ENCODE assay signal across 17 mouse cellular contexts in genomic region chr16:44578551-44578950, GRCm38 (mm10). TPM values are rescaled to one million over a fixed set of nuclear protein-coding genes. Genes with fewer than 3 reads are reported as not detected.
DNase-seq lines count a peak whose midpoint lies in the region; ATAC-seq and TF ChIP-seq lines count a peak whose summit lies in the region.
"Had no signal": no experiment of that assay in that cellular context is flagged by ENCODE, and none has a peak within 500 bp of the region (broad histone marks: within the 10 kb centered on the region; RNA-seq: fewer than 3 reads in every experiment).

No protein-coding gene starts in this region.

- no peaks in the 10 kb centered on the region for H3K9me3 ChIP-seq in forebrain, embryonic 10.5 days
- no peaks in the 10 kb centered on the region for H3K9me3 ChIP-seq in forebrain, postnatal 0 days (ENCODE audit: low read length)
- no peaks in the 10 kb centered on the region for H3K9me3 ChIP-seq in neural tube, embryonic 13.5 days
- H3K9me3 ChIP-seq in neural tube, embryonic 15.5 days (replicated peaks) = no peaks in the 10 kb centered on the region
- H3K9me3 ChIP-seq in forebrain, embryonic 16.5 days (ENCODE audit: control insufficient read depth, low read length) = no peaks in the 10 kb centered on the region
- H3K9me3 ChIP-seq: heart, embryonic 13.5 days had no signal

- H3K4me3 ChIP-seq in forebrain, embryonic 10.5 days = no peak overlapping the region
- H3K4me3 ChIP-seq in forebrain, postnatal 0 days (ENCODE audit: low read depth, low read length) = no peak overlapping the region
- no peak overlapping the region for H3K4me3 ChIP-seq in neural tube, embryonic 13.5 days
- H3K4me3 ChIP-seq in neural tube, embryonic 15.5 days (replicated peaks) = no peak overlapping the region
- no peak overlapping the region for H3K4me3 ChIP-seq in forebrain, embryonic 16.5 days (replicated peaks; ENCODE audit: low read length)
- H3K4me3 ChIP-seq: gastrocnemius, adult 2 months had no signal

- ATAC-seq in forebrain, postnatal 0 days = no peak
- no peak for ATAC-seq in neural tube, embryonic 13.5 days (ENCODE audit: low read depth)
- no peak for ATAC-seq in neural tube, embryonic 15.5 days (ENCODE audit: low FRiP score)
- ATAC-seq in forebrain, embryonic 16.5 days = no peak
- ATAC-seq: inflammation-experienced regulatory T-cells, adult 6 months; liver, postnatal 0 days had no signal

- H3K4me2 ChIP-seq in forebrain, postnatal 0 days (ENCODE audit: low read depth) = no peak overlapping the region
- no peak overlapping the region for H3K4me2 ChIP-seq in neural tube, embryonic 13.5 days
- H3K4me2 ChIP-seq in neural tube, embryonic 15.5 days = no peak overlapping the region
- H3K4me2 ChIP-seq in forebrain, embryonic 16.5 days (ENCODE audit: low read length) = no peak overlapping the region

- H3K36me3 ChIP-seq in forebrain, embryonic 10.5 days (replicated peaks) = no peaks in the 10 kb centered on the region
- no peaks in the 10 kb centered on the region for H3K36me3 ChIP-seq in forebrain, postnatal 0 days (ENCODE audit: insufficient read depth)
- no peaks in the 10 kb centered on the region for H3K36me3 ChIP-seq in neural tube, embryonic 13.5 days
- no peaks in the 10 kb centered on the region for H3K36me3 ChIP-seq in neural tube, embryonic 15.5 days
- H3K36me3 ChIP-seq in forebrain, embryonic 16.5 days (ENCODE audit: control insufficient read depth, insufficient read depth) = no peaks in the 10 kb centered on the region
- H3K36me3 ChIP-seq: heart, embryonic 13.5 days had no signal

- intact Hi-C loops in left cerebral cortex, postnatal 4 days (cut with DNase I) = no loop called here

- H3K27ac ChIP-seq in forebrain, embryonic 10.5 days = peak overlapping the region; percentile 75; the same call in 1 of the 2 replicates
- no peak overlapping the region for H3K27ac ChIP-seq in forebrain, postnatal 0 days (ENCODE audit: low read depth, low read length)
- peak overlapping the region; percentile 33; the same call in 1 of the 2 replicates for H3K27ac ChIP-seq in neural tube, embryonic 13.5 days (replicated peaks)
- no peak overlapping the region for H3K27ac ChIP-seq in neural tube, embryonic 15.5 days (replicated peaks)
- H3K27ac ChIP-seq in forebrain, embryonic 16.5 days (ENCODE audit: low read length) = 0 out of 2 replicates have a peak overlapping the region, but pooled peaks have one; percentile 3
- H3K27ac ChIP-seq: gastrocnemius, adult 2 months had no signal

- DNase-seq in forebrain, embryonic 10.5 days (ENCODE audit: extremely low spot score, low spot score) = no peak
- DNase-seq in forebrain, postnatal 0 days = no peak
- no peak for DNase-seq in left cerebral cortex, postnatal 4 days
- DNase-seq in retina, embryonic 14.5 days (ENCODE audit: low spot score) = no peak
- DNase-seq: adrenal gland, postnatal 14 days; gastrocnemius, adult 2 months; heart, postnatal 4 days; kidney, adult 9 months; layer of hippocampus, postnatal 36 days; liver; liver, postnatal 0 days had no signal

- peaks cover 30% of the 10 kb centered on the region for H3K4me1 ChIP-seq in forebrain, embryonic 10.5 days
- H3K4me1 ChIP-seq in forebrain, postnatal 0 days (ENCODE audit: insufficient read depth) = no peaks in the 10 kb centered on the region; the same call in 1 of the 2 replicates
- H3K4me1 ChIP-seq in neural tube, embryonic 13.5 days (replicated peaks) = peaks cover 20% of the 10 kb centered on the region
- peaks cover 7% of the 10 kb centered on the region; the same call in 1 of the 2 replicates for H3K4me1 ChIP-seq in neural tube, embryonic 15.5 days
- H3K4me1 ChIP-seq in forebrain, embryonic 16.5 days (replicated peaks; ENCODE audit: control insufficient read depth, insufficient read depth, low read length) = peaks cover 5% of the 10 kb centered on the region; the same call in 1 of the 2 replicates

- TF ChIP-seq CTCF in forebrain, postnatal 0 days (IDR thresholded peaks at IDR 0.05; ENCODE audit: low read depth) = no peak

- peaks cover 31% of the 10 kb centered on the region; the same call in 1 of the 2 replicates for H3K27me3 ChIP-seq in forebrain, embryonic 10.5 days (ENCODE audit: poor library complexity, severe bottlenecking)
- H3K27me3 ChIP-seq in forebrain, postnatal 0 days (ENCODE audit: insufficient read depth, low read length) = no peaks in the 10 kb centered on the region
- no peaks in the 10 kb centered on the region; the same call in 1 of the 2 replicates for H3K27me3 ChIP-seq in neural tube, embryonic 13.5 days
- no peaks in the 10 kb centered on the region for H3K27me3 ChIP-seq in neural tube, embryonic 15.5 days (replicated peaks)
- H3K27me3 ChIP-seq in forebrain, embryonic 16.5 days (replicated peaks; ENCODE audit: control insufficient read depth, insufficient read depth, low read length) = no peaks in the 10 kb centered on the region
- H3K27me3 ChIP-seq: heart, embryonic 13.5 days had no signal

- no peak overlapping the region for H3K9ac ChIP-seq in forebrain, postnatal 0 days
- no peak overlapping the region for H3K9ac ChIP-seq in neural tube, embryonic 13.5 days
- no peak overlapping the region for H3K9ac ChIP-seq in neural tube, embryonic 15.5 days (replicated peaks)
- no peak overlapping the region for H3K9ac ChIP-seq in forebrain, embryonic 16.5 days (replicated peaks; ENCODE audit: low read depth, low read length)
- H3K9ac ChIP-seq: liver, postnatal 0 days had no signal

- 85% methylated on average over 1 of the region's 1 CpGs for WGBS in forebrain, embryonic 10.5 days
- WGBS in forebrain, postnatal 0 days = 63% methylated on average over 1 of the region's 1 CpGs
- WGBS in neural tube, embryonic 13.5 days = 82% methylated on average over 1 of the region's 1 CpGs
- WGBS in neural tube, embryonic 15.5 days = 90% methylated on average over 1 of the region's 1 CpGs
- WGBS in forebrain, embryonic 16.5 days = 59% methylated on average over 1 of the region's 1 CpGs

RNA-seq across cellular contexts. Expression of gene Boc, which starts 19.9 kb away (rescaled TPM):
- 25.9 TPM in 2 replicates for polyA plus RNA-seq in forebrain, embryonic 10.5 days (2016; fragmentation: Nextera tagmentation; extraction: Ambion mirVana)
- total RNA-seq in forebrain, postnatal 0 days (2014; rRNA removed) = 12.3 TPM in 2 replicates
- polyA plus RNA-seq in forebrain, postnatal 0 days (2015; fragmentation: Nextera tagmentation; extraction: Ambion mirVana) = 2.8 and 3.5 TPM in 2 replicates
- 11.5 and 14.4 TPM in 2 replicates for polyA plus RNA-seq in neural tube, embryonic 13.5 days (2015; fragmentation: Nextera tagmentation; extraction: Ambion mirVana)
- 6.9 and 8.1 TPM in 2 replicates for polyA plus RNA-seq in neural tube, embryonic 15.5 days (2015; fragmentation: Nextera tagmentation; extraction: Ambion mirVana)
- polyA plus RNA-seq in forebrain, embryonic 16.5 days (2015; fragmentation: Nextera tagmentation; extraction: Ambion mirVana) = 15.2 and 17.6 TPM in 2 replicates
- total RNA-seq in left cerebral cortex, postnatal 4 days (2021) = 10 to 100 TPM; 20.0 to 22.4 TPM
- total RNA-seq: neutrophil, adult 5-6 weeks had no signal

Comparison
In these comparisons a context has a peak if more than half of its experiments do, and no peak if none do; other contexts are left out.
1. H3K27ac ChIP-seq: peak in forebrain, embryonic 10.5 days (single experiment), neural tube, embryonic 13.5 days (single experiment) and forebrain, embryonic 16.5 days (single experiment); none in forebrain, postnatal 0 days (single experiment) and neural tube, embryonic 15.5 days (single experiment).